Mouse (Mus musculus) liver, embryonic 16.5 days (tissue): Measurements from ENCODE around the gene Slc22a6. TPM values are rescaled to one million over a fixed set of nuclear protein-coding genes. Genes with fewer than 3 reads are reported as not detected.

Experiments
- ATAC-seq: fragments of 200-750 bp; cut with Nextera tagmentation; 2 replicates; pipeline ENCODE4 v1.8.0; 2017; ENCODE audit warnings: low read depth, mild to moderate bottlenecking, moderate number of reproducible peaks, moderate library complexity
- H3K27ac ChIP-seq: fragments of 300-500 bp; sonication (generic); 2 replicates; pipeline ENCODE4 v1.5.1; 2014; ENCODE audit warnings: mild to moderate bottlenecking, low read length
- H3K27me3 ChIP-seq: fragments of 300-500 bp; sonication (generic); 2 replicates; pipeline ENCODE4 v1.6.1; 2014; ENCODE audit warnings: low read depth, low read length, mixed read lengths; ENCODE audit not compliant: control insufficient read depth, insufficient read depth
- H3K36me3 ChIP-seq: fragments of 300-500 bp; sonication (generic); 2 replicates; pipeline ENCODE4 v1.6.1; 2014; ENCODE audit warnings: mild to moderate bottlenecking; ENCODE audit not compliant: control insufficient read depth, insufficient read depth
- H3K4me1 ChIP-seq: fragments of 300-500 bp; sonication (generic); 2 replicates; pipeline ENCODE4 v1.6.1; 2014; ENCODE audit warnings: low read depth, low read length, mixed read lengths; ENCODE audit not compliant: control insufficient read depth
- H3K4me2 ChIP-seq: fragments of 300-500 bp; sonication (generic); 2 replicates; pipeline ENCODE4 v1.6.1; 2014; ENCODE audit warnings: low read depth, low read length, mixed read lengths
- H3K4me3 ChIP-seq: fragments of 300-500 bp; sonication (generic); 2 replicates; pipeline ENCODE4 v1.5.1; 2014; ENCODE audit warnings: low read depth, mild to moderate bottlenecking, low read length
- H3K9ac ChIP-seq: fragments of 300-500 bp; sonication (generic); 2 replicates; pipeline ENCODE4 v1.6.1; 2014; ENCODE audit warnings: low read depth, low read length
- H3K9me3 ChIP-seq: fragments of 300-500 bp; sonication (generic); replicated peaks from 2 replicates; pipeline ENCODE4 v1.6.1; 2016; ENCODE audit warnings: low read length; ENCODE audit not compliant: control insufficient read depth
- WGBS: fragments of 180-500 bp; shearing (Covaris S2); extraction: QIAGEN DNeasy Blood & Tissue Kit; methylation state at CpG from one replicate; pipeline ENCODE4 v1.1.7; 2014; ENCODE audit not compliant: insufficient replicate concordance; 5-methylcytosine and 5-hydroxymethylcytosine counted together
- polyA plus RNA-seq: library from polyadenylated mRNA; unstranded; fragments of >200 nt; fragmentation: Nextera tagmentation; extraction: Ambion mirVana; gene quantifications from 2 replicates; pipeline ENCODE4 v1.2.1, GENCODE M21; 2015

The Slc22a6 gene
- polyA plus RNA-seq, 1 experiment from 2014 or later = not detected

DNA sequence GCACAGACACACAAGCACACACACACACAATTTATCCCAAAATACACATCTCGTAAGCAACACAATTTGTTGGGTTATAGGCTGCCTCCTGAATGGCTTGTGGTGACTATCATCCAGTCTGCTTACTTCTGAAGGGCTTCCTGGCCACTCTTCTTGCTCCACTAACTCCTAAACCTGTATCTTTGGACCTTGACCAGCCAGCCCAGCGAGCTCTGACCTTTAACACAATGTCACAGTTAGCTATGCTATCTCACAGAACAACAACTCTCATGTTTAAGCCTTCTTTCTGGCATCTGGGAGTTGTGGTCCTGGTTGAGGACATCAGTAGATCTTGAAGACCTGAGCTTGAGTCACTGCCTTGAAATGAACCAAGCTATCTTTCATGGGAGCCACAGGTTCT, 18.6 kb upstream of the Slc22a6 start:
- Histone ChIP-seq H3K9ac (no peak overlapping the region), H3K4me3 (no peak overlapping the region), H3K36me3 (no peaks in the 10 kb centered on the region), H3K27me3 (0 out of 2 replicates have a peak, but pooled peaks cover 2% of the 10 kb centered on the region), H3K4me1 (peaks cover 27% of the 10 kb centered on the region), H3K4me2 (no peak overlapping the region), H3K27ac (peak overlapping the region; percentile 4; the same call in 1 of the 2 replicates), H3K9me3 (no peaks in the 10 kb centered on the region)
- ATAC-seq = no peak
- WGBS = 56% methylated on average over 2 of the region's 2 CpGs

GRCm38 (mm10) chr19:8601922-8602321, 15.9 kb upstream of the Slc22a6 start:
- Histone ChIP-seq H3K27me3 (0 out of 2 replicates have a peak, but pooled peaks cover 1% of the 10 kb centered on the region), H3K27ac (no peak overlapping the region), H3K4me3 (no peak overlapping the region), H3K9me3 (no peaks in the 10 kb centered on the region), H3K4me2 (no peak overlapping the region), H3K4me1 (peaks cover 41% of the 10 kb centered on the region), H3K36me3 (no peaks in the 10 kb centered on the region), H3K9ac (no peak overlapping the region)
- ATAC-seq = no peak

DNA sequence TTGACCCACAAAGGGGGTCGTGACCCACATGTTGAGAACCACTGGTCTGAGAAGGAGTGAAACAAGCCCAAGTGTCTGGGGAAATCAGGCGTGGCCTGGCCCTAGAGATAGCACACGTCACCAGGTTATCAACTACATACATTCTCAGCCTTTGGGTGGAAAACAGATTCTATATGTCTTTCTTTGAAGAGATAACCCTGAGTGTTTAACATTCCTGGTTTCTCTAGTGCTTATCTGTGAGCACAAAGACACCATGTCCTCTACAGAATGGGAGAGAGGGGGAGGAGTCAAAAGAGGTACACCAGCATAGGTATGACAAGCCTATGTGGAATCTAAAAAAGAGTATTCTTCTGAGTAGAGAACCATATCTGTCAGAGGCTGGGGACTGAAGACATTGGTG, 14.9 kb upstream of the Slc22a6 start:
- Histone ChIP-seq H3K9ac (no peak overlapping the region), H3K4me2 (peak overlapping the region; percentile 39), H3K4me1 (peaks cover 41% of the 10 kb centered on the region), H3K27me3 (no peaks in the 10 kb centered on the region), H3K9me3 (no peaks in the 10 kb centered on the region), H3K27ac (peak overlapping the region; percentile 42; the same call in 1 of the 2 replicates), H3K36me3 (no peaks in the 10 kb centered on the region), H3K4me3 (no peak overlapping the region)
- peak; percentile 94 for ATAC-seq
- 23% methylated on average over 3 of the region's 3 CpGs for WGBS

DNA sequence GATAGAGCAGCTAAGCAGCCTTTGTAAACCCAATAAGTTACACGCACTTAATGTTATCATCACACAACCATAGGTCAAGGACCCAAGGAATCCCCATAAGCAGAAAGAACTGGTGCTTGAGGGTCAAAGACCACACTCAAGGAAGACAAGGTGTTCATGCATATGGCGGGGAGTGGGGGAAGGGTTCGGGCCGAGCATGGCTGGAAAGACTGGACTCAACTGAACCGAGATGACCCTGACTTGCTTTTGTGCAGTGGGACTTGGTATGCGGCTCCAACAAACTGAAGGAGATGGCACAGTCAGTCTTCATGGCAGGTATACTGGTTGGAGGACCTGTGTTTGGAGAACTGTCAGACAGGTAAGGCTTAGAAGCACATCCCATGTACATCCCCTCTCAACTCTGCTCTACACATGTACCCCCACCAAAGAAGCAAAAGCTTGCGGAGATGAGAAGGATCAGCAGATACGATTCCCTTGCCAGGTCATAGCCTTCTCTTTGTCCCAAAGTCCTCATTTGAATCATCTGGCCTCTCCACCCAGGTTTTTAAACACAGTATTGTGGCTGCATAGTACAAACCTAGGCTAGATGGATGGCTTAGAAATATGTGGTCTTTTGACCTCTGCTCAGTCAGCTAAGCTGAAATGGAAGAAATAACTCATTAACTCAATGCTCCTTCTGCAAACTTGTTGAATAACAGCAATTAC, 13.2 kb upstream of the Slc22a6 start:
- no peaks in the 10 kb centered on the region for H3K36me3 ChIP-seq
- H3K27me3 ChIP-seq = no peaks in the 10 kb centered on the region
- H3K27ac ChIP-seq = no peak overlapping the region
- H3K4me3 ChIP-seq = no peak overlapping the region
- peaks cover 41% of the 10 kb centered on the region for H3K4me1 ChIP-seq
- no peaks in the 10 kb centered on the region for H3K9me3 ChIP-seq
- 84% methylated on average over 8 of the region's 8 CpGs for WGBS
- H3K4me2 ChIP-seq = no peak overlapping the region
- no peak for ATAC-seq
- no peak overlapping the region for H3K9ac ChIP-seq

GRCm38 (mm10) chr19:8605241-8605558, 12.6 kb upstream of the Slc22a6 start:
- Histone ChIP-seq H3K9me3 (no peaks in the 10 kb centered on the region), H3K36me3 (no peaks in the 10 kb centered on the region), H3K4me2 (no peak overlapping the region), H3K4me1 (peaks cover 41% of the 10 kb centered on the region), H3K9ac (no peak overlapping the region), H3K27me3 (no peaks in the 10 kb centered on the region), H3K27ac (no peak overlapping the region), H3K4me3 (no peak overlapping the region)
- whole genome bisulfite sequencing = 22% methylated on average over 3 of the region's 3 CpGs
- ATAC-seq = peak; percentile 30

GRCm38 (mm10) chr19:8611358-8612123, 6.3 kb upstream of the Slc22a6 start:
- WGBS = 66% methylated on average over 8 of the region's 8 CpGs
- Histone ChIP-seq H3K27ac (no peak overlapping the region), H3K4me3 (no peak overlapping the region), H3K9ac (no peak overlapping the region), H3K36me3 (no peaks in the 10 kb centered on the region), H3K4me1 (no peaks in the 10 kb centered on the region), H3K27me3 (no peaks in the 10 kb centered on the region), H3K9me3 (no peaks in the 10 kb centered on the region), H3K4me2 (no peak overlapping the region)
- no peak for ATAC-seq

- H3K27me3 ChIP-seq = no peaks in the 10 kb centered on the region
- WGBS = 63% methylated on average over 2 of the region's 2 CpGs
These were observed 4.7 kb upstream of the Slc22a6 start for GRCm38 (mm10) chr19:8613111-8613510.

DNA sequence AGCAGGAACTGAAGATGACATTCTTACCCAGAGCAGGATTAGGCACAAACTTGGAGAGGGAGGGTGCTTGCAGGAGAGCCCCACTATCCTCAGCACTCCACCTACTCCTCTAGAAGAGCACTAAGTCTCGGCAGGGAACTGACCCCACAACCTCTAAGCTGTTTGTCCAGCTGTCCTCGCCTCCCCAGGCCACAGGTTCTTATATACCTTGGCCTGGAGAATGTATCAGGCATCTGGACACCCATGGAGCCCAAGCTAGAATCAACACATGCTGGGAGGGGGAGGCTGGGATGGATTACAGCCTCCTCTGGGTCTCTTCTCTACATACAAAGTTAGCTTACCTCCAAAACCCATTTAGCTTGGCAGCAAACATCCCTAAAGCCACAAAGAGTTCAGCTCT, 3.5 kb upstream of the Slc22a6 start:
- no peak for ATAC-seq

More at GRCm38 (mm10) chr19:8613111-8613510, 4.7 kb upstream of the Slc22a6 start:
- Histone ChIP-seq H3K4me3 (no peak overlapping the region), H3K9me3 (no peaks in the 10 kb centered on the region), H3K4me1 (no peaks in the 10 kb centered on the region), H3K9ac (no peak overlapping the region), H3K27ac (no peak overlapping the region), H3K36me3 (no peaks in the 10 kb centered on the region), H3K4me2 (no peak overlapping the region)
- no peak for ATAC-seq

GRCm38 (mm10) chr19:8616314-8616713, 1.5 kb upstream of the Slc22a6 start:
- Histone ChIP-seq H3K4me2 (no peak overlapping the region), H3K9ac (no peak overlapping the region), H3K4me3 (no peak overlapping the region), H3K4me1 (no peaks in the 10 kb centered on the region), H3K9me3 (no peaks in the 10 kb centered on the region), H3K36me3 (no peaks in the 10 kb centered on the region), H3K27ac (no peak overlapping the region), H3K27me3 (no peaks in the 10 kb centered on the region)
- peak; percentile 37; the same call in 1 of the 2 replicates for ATAC-seq
- WGBS = 34% methylated on average over 4 of the region's 4 CpGs

More for the DNA sequence above, 3.5 kb upstream of the Slc22a6 start:
- Histone ChIP-seq H3K4me3 (no peak overlapping the region), H3K9ac (no peak overlapping the region), H3K4me1 (no peaks in the 10 kb centered on the region), H3K27ac (no peak overlapping the region), H3K9me3 (no peaks in the 10 kb centered on the region), H3K4me2 (no peak overlapping the region), H3K36me3 (no peaks in the 10 kb centered on the region), H3K27me3 (no peaks in the 10 kb centered on the region)
- WGBS = 45% methylated on average over 2 of the region's 2 CpGs
